Mouse (Mus musculus): Measurements from ENCODE around the gene Tmem56.

The Tmem56 gene

GRCm38 (mm10) chr3:121240362-121241040, 42.4 kb downstream of the Tmem56 start:
- no peak for DNase-seq (ENCODE audit: low spot score in 2 of 2)

- no peak for DNase-seq (ENCODE audit: low spot score in 2 of 2)
Observed at GRCm38 (mm10) chr3:121239096-121239495, 43.8 kb downstream of the Tmem56 start.

GRCm38 (mm10) chr3:121224763-121225162, 58.1 kb downstream of the Tmem56 start:
- DNase-seq (ENCODE audit: low spot score in 2 of 2): no peak

GRCm38 (mm10) chr3:121224185-121224584, 58.7 kb downstream of the Tmem56 start:
- DNase-seq (ENCODE audit: low spot score in 2 of 2): no peak

- no peak for DNase-seq (ENCODE audit: low spot score in 2 of 2)
Observed at GRCm38 (mm10) chr3:121221987-121222386, 60.9 kb downstream of the Tmem56 start.

- no peak for DNase-seq (ENCODE audit: low spot score in 2 of 2)
Observed at GRCm38 (mm10) chr3:121217011-121217410, 65.9 kb downstream of the Tmem56 start.

GRCm38 (mm10) chr3:121213501-121213900, 69.4 kb downstream of the Tmem56 start:
- DNase-seq (ENCODE audit: low spot score in 2 of 2): no peak

- no peak for DNase-seq (ENCODE audit: low spot score in 2 of 2)
Observed at GRCm38 (mm10) chr3:121212156-121212555, 70.7 kb downstream of the Tmem56 start.

- no peak for DNase-seq (ENCODE audit: low spot score in 2 of 2)
Observed at GRCm38 (mm10) chr3:121208994-121209393, 73.9 kb downstream of the Tmem56 start.

GRCm38 (mm10) chr3:121206202-121206882, 76.6 kb downstream of the Tmem56 start:
- no peak for DNase-seq (ENCODE audit: low spot score in 2 of 2)

- DNase-seq (ENCODE audit: low spot score in 2 of 2): no peak
Observed at GRCm38 (mm10) chr3:121202638-121203037, 80.3 kb downstream of the Tmem56 start.

- no peak for DNase-seq (ENCODE audit: low spot score in 2 of 2)
Observed at GRCm38 (mm10) chr3:121201012-121201747, 81.7 kb downstream of the Tmem56 start.

- DNase-seq (ENCODE audit: low spot score in 2 of 2): no peak
Observed at GRCm38 (mm10) chr3:121189199-121189598, 93.7 kb downstream of the Tmem56 start.

- no peak for DNase-seq (ENCODE audit: low spot score in 2 of 2)
Observed at GRCm38 (mm10) chr3:121187510-121187909, 95.4 kb downstream of the Tmem56 start.

GRCm38 (mm10) chr3:121186925-121187324, 96.0 kb downstream of the Tmem56 start:
- DNase-seq (ENCODE audit: low spot score in 2 of 2): no peak

GRCm38 (mm10) chr3:121185197-121185596, 97.7 kb downstream of the Tmem56 start:
- no peak for DNase-seq (ENCODE audit: low spot score in 2 of 2)

- DNase-seq (ENCODE audit: low spot score in 2 of 2): no peak
Observed at GRCm38 (mm10) chr3:121176011-121176410, 106.9 kb downstream of the Tmem56 start.

GRCm38 (mm10) chr3:121174248-121174945, 108.5 kb downstream of the Tmem56 start:
- DNase-seq (ENCODE audit: low spot score in 2 of 2): no peak

GRCm38 (mm10) chr3:121172718-121173117, 110.2 kb downstream of the Tmem56 start:
- DNase-seq (ENCODE audit: low spot score in 2 of 2): no peak

GRCm38 (mm10) chr3:121171872-121172265, 111.0 kb downstream of the Tmem56 start:
- no peak for DNase-seq (ENCODE audit: low spot score in 2 of 2)

GRCm38 (mm10) chr3:121171243-121171871, 111.5 kb downstream of the Tmem56 start, which contains the start of gene Rwdd3:
Rwdd3 (minus strand) TSS chr3:121171695.
- peak; percentile 84 to 88 for DNase-seq (ENCODE audit: low spot score in 2 of 2)

Data from frontal cortex, postnatal 10 days (tissue).